Mouse (Mus musculus) kidney, adult 2 months (tissue): Measurements from ENCODE around the gene Strap. TPM values are rescaled to one million over a fixed set of nuclear protein-coding genes. Genes with fewer than 3 reads are reported as not detected.

ENCODE experiments used
- DNase-seq: peaks from one replicate; pipeline ENCODE4 v3.0.0; 2021
- H3K27ac ChIP-seq: fragments of 200-500 bp; 2 replicates; pipeline ENCODE4 v1.5.1; 2012; ENCODE audit warnings: low read depth, low read length, control low read depth, inconsistent platforms; ENCODE audit not compliant: insufficient read depth
- H3K27me3 ChIP-seq: fragments of 200-500 bp; replicated peaks from 2 replicates; pipeline ENCODE4 v1.6.1; 2012; ENCODE audit warnings: mild to moderate bottlenecking, moderate library complexity, low read length, inconsistent platforms; ENCODE audit not compliant: control insufficient read depth, insufficient read depth
- H3K36me3 ChIP-seq: fragments of 200-500 bp; 2 replicates; pipeline ENCODE4 v1.6.1; 2012; ENCODE audit warnings: mild to moderate bottlenecking, moderate library complexity, low read length, inconsistent platforms; ENCODE audit not compliant: control insufficient read depth, insufficient read depth
- H3K4me1 ChIP-seq: fragments of 200-500 bp; 2 replicates; pipeline ENCODE4 v1.6.1; 2011; ENCODE audit warnings: low read length; ENCODE audit not compliant: control insufficient read depth, insufficient read depth
- H3K4me3 ChIP-seq: fragments of 200-500 bp; 2 replicates; pipeline ENCODE4 v1.5.1; 2011; ENCODE audit warnings: mild to moderate bottlenecking, low read depth, low read length, control low read depth; ENCODE audit not compliant: insufficient read depth
- CTCF ChIP-seq: fragments of 200-500 bp; conservative IDR thresholded peaks from 2 replicates; pipeline ENCODE4 v1.5.1; 2011; ENCODE audit warnings: low read depth, mild to moderate bottlenecking, control low read depth, low read length, moderate library complexity, mixed read lengths; ENCODE audit not compliant: insufficient read depth, insufficient read length
- POLR2A ChIP-seq: fragments of 200-500 bp; IDR thresholded peaks from one replicate; pipeline ENCODE4 v1.6.1; 2011; ENCODE audit warnings: low read depth, low read length, control low read depth
- WGBS: fragments of 180-500 bp; shearing (Covaris S2); methylation state at CpG from one replicate; pipeline ENCODE4 v1.1.7; 2018; 5-methylcytosine and 5-hydroxymethylcytosine counted together
- polyA plus RNA-seq: library from polyadenylated mRNA; depleted of rRNA; stranded (reverse); fragments of >200 nt; gene quantifications from 2 replicates; pipeline ENCODE4 v1.2.3, GENCODE M21; 2012; rRNA removed

Strap gene
- 29.7 and 31.1 TPM in 2 replicates for polyA plus RNA-seq

- TF ChIP-seq POLR2A (peak; percentile 86), CTCF (no peak)
- Histone ChIP-seq H3K36me3 (peaks cover 2% of the 10 kb centered on the region), H3K27me3 (no peaks in the 10 kb centered on the region), H3K27ac (0 out of 2 replicates have a peak within 1 kb of the TSS, but pooled peaks have one; percentile 14), H3K4me3 (peak within 1 kb of the TSS; percentile 85), H3K4me1 (peaks cover 10% of the 10 kb centered on the region)
- WGBS: under 1% methylated on average over 80 of the region's 86 CpGs
- peak; percentile 96 for DNase-seq
Observed at GRCm38 (mm10) chr6:137734846-137735609, at the start of gene Strap. Strap (plus strand) TSS chr6:137735078.

- TF ChIP-seq POLR2A (no peak), CTCF (no peak)
- Histone ChIP-seq H3K36me3 (no peaks in the 10 kb centered on the region), H3K27me3 (no peaks in the 10 kb centered on the region), H3K4me1 (no peaks in the 10 kb centered on the region), H3K27ac (no peak overlapping the region), H3K4me3 (no peak overlapping the region)
- WGBS: 92% methylated on average over 5 of the region's 5 CpGs
- DNase-seq: no peak
Observed at GRCm38 (mm10) chr6:137687667-137688066, 47.2 kb upstream of the Strap start.

DNA sequence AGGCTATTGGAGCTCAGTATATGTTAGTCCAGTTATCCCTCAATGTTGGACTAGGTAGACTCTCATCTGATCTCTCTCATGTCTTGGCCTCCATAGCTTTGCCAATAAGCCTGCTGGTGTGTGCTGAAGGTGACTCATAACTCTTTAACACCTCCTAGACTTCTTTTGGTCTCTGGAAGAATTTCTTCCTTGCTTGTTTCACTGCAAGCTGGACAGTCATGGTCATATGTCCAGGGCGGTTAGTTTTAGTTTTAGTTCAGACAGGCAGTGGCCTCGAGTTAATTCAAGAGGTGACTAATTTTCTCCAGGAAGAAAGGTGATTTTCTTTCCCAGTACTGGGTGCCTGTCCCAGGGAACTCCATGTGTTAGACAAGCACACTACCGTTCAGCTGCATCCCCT is 46.8 kb upstream of the Strap start:
- Histone ChIP-seq H3K27ac (no peak overlapping the region), H3K36me3 (no peaks in the 10 kb centered on the region), H3K4me3 (no peak overlapping the region), H3K27me3 (no peaks in the 10 kb centered on the region), H3K4me1 (no peaks in the 10 kb centered on the region)
- TF ChIP-seq CTCF (no peak), POLR2A (no peak)
- DNase-seq: no peak
- 81% methylated on average over 3 of the region's 3 CpGs for WGBS

GRCm38 (mm10) chr6:137688506-137689105 is 46.3 kb upstream of the Strap start:
- H3K27me3 ChIP-seq: no peaks in the 10 kb centered on the region
- no peaks in the 10 kb centered on the region for H3K36me3 ChIP-seq
- H3K4me3 ChIP-seq: no peak overlapping the region
- peak; percentile 12 for DNase-seq
- H3K4me1 ChIP-seq: no peaks in the 10 kb centered on the region
- TF ChIP-seq CTCF (no peak), POLR2A (no peak)
- WGBS: 54% methylated on average over 11 of the region's 11 CpGs
- no peak overlapping the region for H3K27ac ChIP-seq

DNA sequence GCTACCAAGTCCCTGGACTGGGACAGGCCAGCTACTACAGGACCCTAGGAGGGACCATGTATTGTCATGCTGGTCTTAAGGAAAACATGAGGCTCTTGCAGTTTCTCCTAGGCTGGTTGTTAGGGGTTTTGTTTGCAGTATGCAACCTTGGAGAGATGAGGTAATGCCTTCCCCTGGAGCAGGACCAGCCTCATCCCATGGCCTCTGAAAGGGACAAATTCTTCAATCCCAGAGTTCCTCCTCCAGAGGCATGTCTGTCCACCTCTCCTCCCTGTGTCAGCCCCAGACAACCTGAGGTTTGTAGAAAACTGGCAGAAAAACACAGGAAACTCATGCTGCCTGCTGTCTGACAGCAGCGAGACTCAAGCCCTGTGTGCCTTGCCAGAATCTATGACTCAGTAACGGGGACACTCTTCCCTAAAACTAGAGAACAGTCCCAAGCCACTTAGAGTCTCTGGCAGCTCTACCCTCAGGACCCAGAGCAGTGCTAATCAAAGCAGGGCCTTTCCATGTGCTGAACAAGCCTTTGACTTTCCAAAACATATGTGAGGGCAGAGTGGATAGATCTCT is 44.2 kb upstream of the Strap start:
- Histone ChIP-seq H3K36me3 (no peaks in the 10 kb centered on the region), H3K4me3 (no peak overlapping the region), H3K27ac (no peak overlapping the region), H3K4me1 (no peaks in the 10 kb centered on the region), H3K27me3 (no peaks in the 10 kb centered on the region)
- no peak for TF ChIP-seq CTCF
- TF ChIP-seq POLR2A: no peak
- DNase-seq: no peak
- 64% methylated on average over 2 of the region's 2 CpGs for WGBS

- Histone ChIP-seq H3K4me3 (no peak overlapping the region), H3K27me3 (no peaks in the 10 kb centered on the region), H3K27ac (no peak overlapping the region), H3K4me1 (no peaks in the 10 kb centered on the region), H3K36me3 (no peaks in the 10 kb centered on the region)
- no peak for DNase-seq
- WGBS: 69% methylated on average over 2 of the region's 2 CpGs
- no peak for TF ChIP-seq POLR2A
- TF ChIP-seq CTCF: no peak
Observed at GRCm38 (mm10) chr6:137694310-137694709, 40.6 kb upstream of the Strap start.

DNA sequence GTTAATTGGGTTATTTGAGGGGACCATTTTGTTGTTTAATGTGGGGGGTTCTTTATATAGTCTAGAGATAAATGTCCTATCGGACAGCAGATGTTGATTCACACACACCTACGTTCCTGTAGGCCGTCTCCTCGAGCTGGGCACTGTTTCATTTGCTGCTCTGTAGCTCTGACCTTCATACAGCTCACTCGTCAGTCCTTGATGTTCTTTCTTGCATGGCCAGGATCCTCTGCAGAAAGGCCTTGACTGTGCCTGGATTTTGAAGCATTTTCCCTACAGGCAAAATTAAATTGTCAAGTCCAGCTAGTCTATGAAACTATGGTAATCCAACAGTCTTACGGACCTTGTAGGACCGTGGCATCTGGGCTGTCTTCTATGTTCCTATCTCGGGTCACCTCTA is 39.8 kb upstream of the Strap start:
- Histone ChIP-seq H3K4me1 (no peaks in the 10 kb centered on the region), H3K27ac (no peak overlapping the region), H3K27me3 (no peaks in the 10 kb centered on the region), H3K36me3 (no peaks in the 10 kb centered on the region), H3K4me3 (no peak overlapping the region)
- no peak for TF ChIP-seq CTCF
- TF ChIP-seq POLR2A: no peak
- 87% methylated on average over 8 of the region's 8 CpGs for WGBS
- no peak for DNase-seq
